ENCODE assay signal across 26 mouse cellular contexts in genomic region chr10:128326825-128327224, GRCm38 (mm10). TPM values are rescaled to one million over a fixed set of nuclear protein-coding genes. Genes with fewer than 3 reads are reported as not detected.
"Had no signal": no experiment of that assay in that cellular context is flagged by ENCODE, and none has a peak within 500 bp of the region (broad histone marks: within the 10 kb centered on the region; RNA-seq: fewer than 3 reads in every experiment).

No protein-coding gene starts in this region.

- H3K4me3 ChIP-seq: liver, embryonic 13.5 days; liver, embryonic 15.5 days; lung, embryonic 15.5 days; midbrain, embryonic 13.5 days; myocyte; neural tube, embryonic 13.5 days; neural tube, embryonic 15.5 days had no signal

- H3K9me3 ChIP-seq: liver, embryonic 13.5 days; liver, embryonic 15.5 days; lung, embryonic 15.5 days; midbrain, embryonic 13.5 days; neural tube, embryonic 13.5 days; neural tube, embryonic 15.5 days had no signal

- DNase-seq: liver, embryonic 13.5 days; liver, postnatal 0 days; lung, adult 2 months; lung, postnatal 14 days; lung, postnatal 36 days; retina, postnatal 1 day; right cerebral cortex, postnatal 25 days; right cerebral cortex, postnatal 4 days; spleen, adult 18-20 months; thymus, adult 18-20 months; thymus, postnatal 14 days; thymus, postnatal 36 days had no signal

- ATAC-seq: liver, postnatal 0 days; lung, postnatal 0 days; midbrain, embryonic 13.5 days; midbrain, embryonic 16.5 days had no signal

- H3K4me2 ChIP-seq: liver, embryonic 13.5 days; liver, embryonic 15.5 days; lung, embryonic 15.5 days; midbrain, embryonic 11.5 days; midbrain, embryonic 13.5 days; neural tube, embryonic 13.5 days; neural tube, embryonic 15.5 days had no signal

- H3K27me3 ChIP-seq: liver, embryonic 13.5 days; liver, embryonic 15.5 days; lung, embryonic 15.5 days; midbrain, embryonic 13.5 days; neural tube, embryonic 13.5 days; neural tube, embryonic 15.5 days had no signal

- H3K27ac ChIP-seq: liver, embryonic 13.5 days; liver, embryonic 15.5 days; lung, embryonic 15.5 days; macrophage; midbrain, embryonic 13.5 days; neural tube, embryonic 13.5 days; neural tube, embryonic 15.5 days had no signal

- H3K9ac ChIP-seq: liver, embryonic 13.5 days; liver, embryonic 15.5 days; liver, postnatal 0 days; lung, embryonic 15.5 days; midbrain, embryonic 13.5 days; neural tube, embryonic 13.5 days; neural tube, embryonic 15.5 days had no signal

RNA-seq across cellular contexts. Expression of gene Il23a, which starts 28.3 kb away (rescaled TPM):
- total RNA-seq: megakaryocyte-erythroid progenitor cell, adult 5-6 weeks had no signal
- polyA plus RNA-seq: liver, embryonic 13.5 days; liver, embryonic 15.5 days; liver, postnatal 0 days; midbrain, embryonic 11.5 days; neural tube, embryonic 11.5 days; small intestine, adult 2 months; urinary bladder, adult 2 months had no signal
